Mouse (Mus musculus) E14TG2a.4 (cell line): ENCODE measurements around the gene Wdr73.

Experiments
- CTCF ChIP-seq: conservative IDR thresholded peaks from 2 replicates; pipeline ENCODE4 v1.5.1; 2014; ENCODE audit warnings: low read length
- POU5F1 ChIP-seq: IDR thresholded peaks from 2 replicates; pipeline ENCODE4 v1.6.1; 2014; ENCODE audit warnings: low read length, borderline replicate concordance

GRCm38 (mm10) chr7:80931618-80932207 is 30.6 kb upstream of the Wdr73 start:
- TF ChIP-seq CTCF = no peak
- no peak for TF ChIP-seq POU5F1
